Mouse (Mus musculus): ENCODE results near the gene Pabpn1. TPM values are rescaled to one million over a fixed set of nuclear protein-coding genes. Genes with fewer than 3 reads are reported as not detected.

The Pabpn1 gene
- polyA plus RNA-seq, 1 experiment from 2014 or later: 123 TPM

GRCm38 (mm10) chr14:54913343-54913742, 21.0 kb downstream of the Pabpn1 start:
- Histone ChIP-seq H3K36me3 (ENCODE audit: insufficient read depth, low read length) (peaks cover 21% of the 10 kb centered on the region; the same call in 1 of the 2 replicates), H3K4me2 (ENCODE audit: low read length) (peak overlapping the region; percentile 99), H3K27ac (no peak overlapping the region), H3K4me1 (replicated peaks; ENCODE audit: insufficient read depth, low read length) (no peaks in the 10 kb centered on the region; the same call in 1 of the 2 replicates), H3K4me3 (replicated peaks; ENCODE audit: low read depth, low read length) (peak overlapping the region; percentile 91), H3K27me3 (ENCODE audit: insufficient read depth, low read length) (no peaks in the 10 kb centered on the region), H3K9ac (ENCODE audit: low read depth, low read length) (peak overlapping the region; percentile 87), H3K9me3 (replicated peaks; ENCODE audit: low read length) (no peaks in the 10 kb centered on the region)
- no peak for DNase-seq (ENCODE audit: low spot score)
- 13% methylated on average over 10 of the region's 10 CpGs for WGBS
- no peak for TF ChIP-seq CTCF (IDR thresholded peaks at IDR 0.05; ENCODE audit: low read depth)
- ATAC-seq (replicated peaks; ENCODE audit: low FRiP score, low read depth): no peak

DNA sequence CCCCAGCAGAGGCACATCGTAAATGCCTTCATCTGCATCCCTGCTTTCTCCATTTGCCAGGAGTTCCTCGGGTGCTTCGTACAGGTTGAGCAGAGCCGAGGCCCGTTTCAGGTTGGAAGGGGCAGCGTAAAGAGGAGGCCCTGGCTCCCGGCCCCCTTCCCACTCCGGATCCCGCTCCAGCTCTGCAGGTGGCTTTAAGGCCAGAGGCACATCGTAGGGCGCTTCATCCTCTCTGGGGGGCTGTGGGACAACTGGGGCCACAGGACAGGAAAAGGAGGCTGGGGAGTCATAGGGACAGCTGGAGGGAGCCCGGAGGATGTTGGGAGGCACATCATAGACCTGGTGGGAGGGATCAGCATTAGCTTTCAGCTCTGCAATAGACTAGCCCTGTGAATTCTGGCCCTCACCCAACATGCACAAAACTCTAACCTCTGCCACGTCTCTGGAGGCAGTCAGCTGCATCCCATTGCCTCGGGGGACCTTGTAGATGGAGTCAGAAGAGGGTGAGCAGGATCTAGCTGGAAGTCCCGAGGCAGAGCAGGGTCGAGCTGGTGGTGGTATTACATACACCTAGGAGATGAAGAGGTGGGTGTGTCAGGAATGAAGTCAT, 27.9 kb downstream of the Pabpn1 start:
- peaks cover 23% of the 10 kb centered on the region; the same call in 1 of the 2 replicates for H3K36me3 ChIP-seq (ENCODE audit: insufficient read depth, low read length)
- H3K9ac ChIP-seq (ENCODE audit: low read depth, low read length): no peak overlapping the region
- WGBS: 83% methylated on average over 16 of the region's 16 CpGs
- no peaks in the 10 kb centered on the region for H3K9me3 ChIP-seq (replicated peaks; ENCODE audit: low read length)
- H3K4me1 ChIP-seq (replicated peaks; ENCODE audit: insufficient read depth, low read length): peaks cover 11% of the 10 kb centered on the region
- H3K27me3 ChIP-seq (ENCODE audit: insufficient read depth, low read length): no peaks in the 10 kb centered on the region
- H3K4me2 ChIP-seq (ENCODE audit: low read length): no peak overlapping the region
- no peak for ATAC-seq (replicated peaks; ENCODE audit: low FRiP score, low read depth)
- no peak overlapping the region for H3K27ac ChIP-seq
- H3K4me3 ChIP-seq (replicated peaks; ENCODE audit: low read depth, low read length): no peak overlapping the region
- no peak for DNase-seq (ENCODE audit: low spot score)
- no peak for TF ChIP-seq CTCF (IDR thresholded peaks at IDR 0.05; ENCODE audit: low read depth)

- WGBS: 31% methylated on average over 7 of the region's 7 CpGs
- Histone ChIP-seq H3K36me3 (ENCODE audit: insufficient read depth, low read length) (0 out of 2 replicates have a peak, but pooled peaks cover under 1% of the 10 kb centered on the region), H3K9ac (ENCODE audit: low read depth, low read length) (peak overlapping the region; percentile 80; the same call in 1 of the 2 replicates), H3K27me3 (ENCODE audit: insufficient read depth, low read length) (no peaks in the 10 kb centered on the region), H3K4me2 (ENCODE audit: low read length) (peak overlapping the region; percentile 88), H3K27ac (peak overlapping the region; percentile 95), H3K4me3 (replicated peaks; ENCODE audit: low read depth, low read length) (peak overlapping the region; percentile 48), H3K4me1 (replicated peaks; ENCODE audit: insufficient read depth, low read length) (peaks cover 22% of the 10 kb centered on the region), H3K9me3 (replicated peaks; ENCODE audit: low read length) (no peaks in the 10 kb centered on the region)
- peak; percentile 89 for DNase-seq (ENCODE audit: low spot score)
- ATAC-seq (replicated peaks; ENCODE audit: low FRiP score, low read depth): peak; percentile 47
- no peak for TF ChIP-seq CTCF (IDR thresholded peaks at IDR 0.05; ENCODE audit: low read depth)
These were observed 32.5 kb downstream of the Pabpn1 start for GRCm38 (mm10) chr14:54924641-54925348.

DNA sequence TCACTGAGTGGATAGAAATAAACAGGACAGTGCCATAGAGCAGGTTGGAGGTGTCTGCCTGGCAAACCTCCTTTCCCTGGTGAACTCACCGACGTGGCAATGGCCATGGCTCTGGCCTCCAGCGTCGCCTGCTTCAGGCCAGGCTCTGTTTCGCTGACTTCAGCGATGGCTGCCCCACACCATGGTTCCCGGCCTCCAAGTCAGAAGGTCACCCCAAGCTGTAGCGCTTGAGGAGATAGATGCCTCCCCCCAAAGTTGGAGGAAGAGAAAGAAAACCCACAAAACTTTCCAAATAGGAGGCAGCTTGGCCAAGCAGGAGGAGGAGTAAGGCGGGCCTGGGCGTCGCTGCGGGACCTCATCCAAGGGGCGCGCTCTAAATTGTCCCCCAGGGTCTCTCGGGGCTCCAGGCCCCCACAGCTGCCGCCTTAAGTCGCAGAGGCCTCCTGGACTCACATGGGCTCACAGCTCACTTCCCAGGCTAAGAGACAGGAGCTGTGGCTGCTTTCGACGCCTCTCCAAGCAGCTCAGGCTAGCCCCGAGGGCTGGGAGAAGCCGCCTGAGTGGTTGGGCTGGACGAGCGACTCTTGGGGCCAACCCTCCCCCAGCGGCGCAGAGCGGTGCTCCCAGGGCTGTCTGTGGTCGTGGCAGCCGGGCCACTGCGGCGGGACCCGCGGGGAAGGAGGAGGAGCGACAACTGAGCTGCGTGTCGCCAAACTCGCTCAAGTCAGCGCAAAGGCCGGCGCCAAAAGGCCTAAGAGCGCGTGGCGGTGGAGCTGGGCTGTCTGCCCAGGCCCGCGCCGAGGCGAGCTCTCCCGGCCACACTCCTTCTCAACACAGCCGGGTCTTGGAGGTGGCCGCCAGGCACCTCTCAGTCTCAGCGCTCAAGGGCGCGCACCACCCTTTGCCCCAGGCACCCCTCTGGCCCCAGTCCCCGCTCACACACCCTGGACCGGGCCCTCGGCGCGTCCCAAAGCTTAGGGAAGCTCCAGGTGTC, 33.3 kb downstream of the Pabpn1 start, which contains the start of gene Efs:
Efs (minus strand) TSS at position 778 of the 994 bp plus-strand sequence.
- TF ChIP-seq CTCF (IDR thresholded peaks at IDR 0.05; ENCODE audit: low read depth): no peak
- peaks cover 22% of the 10 kb centered on the region for H3K4me1 ChIP-seq (replicated peaks; ENCODE audit: insufficient read depth, low read length)
- WGBS: 4% methylated on average over 57 of the region's 57 CpGs
- peak within 1 kb of the TSS; percentile 48 for H3K4me3 ChIP-seq (replicated peaks; ENCODE audit: low read depth, low read length)
- peak within 1 kb of the TSS; percentile 80 for H3K9ac ChIP-seq (ENCODE audit: low read depth, low read length)
- H3K9me3 ChIP-seq (replicated peaks; ENCODE audit: low read length): no peaks in the 10 kb centered on the region
- no peaks in the 10 kb centered on the region for H3K36me3 ChIP-seq (ENCODE audit: insufficient read depth, low read length)
- DNase-seq (ENCODE audit: low spot score): peak; percentile 75
- peak within 1 kb of the TSS; percentile 88 for H3K4me2 ChIP-seq (ENCODE audit: low read length)
- H3K27me3 ChIP-seq (ENCODE audit: insufficient read depth, low read length): no peaks in the 10 kb centered on the region
- peak within 1 kb of the TSS; percentile 95 for H3K27ac ChIP-seq
- ATAC-seq (replicated peaks; ENCODE audit: low FRiP score, low read depth): peak; percentile 67

DNA sequence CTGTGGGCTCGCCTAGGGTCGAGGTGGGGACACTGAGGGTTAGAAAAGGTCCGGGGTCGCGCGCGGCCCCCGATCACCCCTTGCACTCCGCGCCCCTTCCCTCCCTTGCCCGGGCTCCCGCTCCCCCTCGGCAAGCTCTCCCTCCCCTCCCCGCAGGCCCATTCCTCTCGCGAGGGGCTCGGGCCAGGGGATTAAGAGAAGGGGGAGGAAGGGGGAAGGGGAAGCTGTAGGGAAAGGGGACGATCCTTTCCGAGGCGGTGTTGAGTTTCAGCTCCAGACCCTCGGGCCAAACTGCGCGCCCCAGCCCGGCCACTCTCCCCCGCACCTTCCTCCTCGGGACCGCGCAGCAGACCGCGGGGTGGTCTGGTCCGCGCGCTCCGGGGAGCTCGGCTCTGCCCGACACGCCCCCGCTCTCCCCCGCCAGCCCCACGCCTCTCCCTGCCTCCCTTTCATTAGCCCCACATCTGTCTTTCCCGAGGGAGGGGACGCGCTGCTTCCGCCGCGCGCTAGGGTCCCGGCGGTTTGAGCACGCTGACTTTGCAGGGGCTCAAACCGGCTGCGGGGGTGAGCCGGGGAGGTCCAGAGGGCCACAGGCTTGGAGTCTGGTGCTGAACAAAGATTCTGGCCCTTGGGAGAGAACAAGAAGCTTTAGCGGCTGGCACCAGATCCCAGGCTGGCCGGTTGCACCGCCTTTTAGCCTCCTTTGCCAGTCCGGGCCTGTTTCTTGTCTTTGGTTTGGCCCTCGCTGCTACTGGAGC, 34.3 kb downstream of the Pabpn1 start:
- peaks cover 22% of the 10 kb centered on the region for H3K4me1 ChIP-seq (replicated peaks; ENCODE audit: insufficient read depth, low read length)
- H3K27me3 ChIP-seq (ENCODE audit: insufficient read depth, low read length): no peaks in the 10 kb centered on the region
- H3K9ac ChIP-seq (ENCODE audit: low read depth, low read length): peak overlapping the region; percentile 80
- DNase-seq (ENCODE audit: low spot score): peak; percentile 95
- peak; percentile 85 for ATAC-seq (replicated peaks; ENCODE audit: low FRiP score, low read depth)
- no peak for TF ChIP-seq CTCF (IDR thresholded peaks at IDR 0.05; ENCODE audit: low read depth)
- H3K4me3 ChIP-seq (replicated peaks; ENCODE audit: low read depth, low read length): peak overlapping the region; percentile 48
- peak overlapping the region; percentile 95 for H3K27ac ChIP-seq
- H3K36me3 ChIP-seq (ENCODE audit: insufficient read depth, low read length): no peaks in the 10 kb centered on the region
- no peaks in the 10 kb centered on the region for H3K9me3 ChIP-seq (replicated peaks; ENCODE audit: low read length)
- WGBS: 1% methylated on average over 46 of the region's 58 CpGs
- peak overlapping the region; percentile 88 for H3K4me2 ChIP-seq (ENCODE audit: low read length)

Measured in kidney, postnatal 0 days (tissue).